Mouse (Mus musculus) splenic B cell, adult 2 months (primary cell): ENCODE results near the gene Rdh11.
"Not testable (repeated sequence)": the region's sequence is repeated elsewhere in the genome, so short reads cannot be mapped to it uniquely, and the experiment has no call there.

Source experiments
- DNase-seq: peaks from one replicate; pipeline ENCODE4 v3.0.0-alpha.2; 2011; ENCODE audit warnings: low read depth, low spot score
- H3K27me3 ChIP-seq: 2 replicates; pipeline ENCODE4 v1.6.1; 2012; ENCODE audit warnings: mild to moderate bottlenecking, low read length, moderate library complexity, mixed read lengths; ENCODE audit not compliant: control insufficient read depth, poor library complexity, insufficient read depth, severe bottlenecking
- H3K36me3 ChIP-seq: 2 replicates; pipeline ENCODE4 v1.6.1; 2012; ENCODE audit warnings: mild to moderate bottlenecking, low read length, moderate library complexity, mixed read lengths; ENCODE audit not compliant: control insufficient read depth, poor library complexity, insufficient read depth, severe bottlenecking

Rdh11 gene

GRCm38 (mm10) chr12:79192193-79192592, at the start of gene Rdh11:
Gene Rdh11 (minus strand): TSS chr12:79192293.
- Histone ChIP-seq H3K36me3 (peaks cover 7% of the 10 kb centered on the region), H3K27me3 (no peaks in the 10 kb centered on the region)
- no peak for DNase-seq

GRCm38 (mm10) chr12:79235485-79236080, 43.5 kb upstream of the Rdh11 start:
- peaks cover 21% of the 10 kb centered on the region for H3K36me3 ChIP-seq
- no peaks in the 10 kb centered on the region for H3K27me3 ChIP-seq
- DNase-seq = no peak

- H3K27me3 ChIP-seq = no peaks in the 10 kb centered on the region
- H3K36me3 ChIP-seq = peaks cover 10% of the 10 kb centered on the region; the same call in 1 of the 2 replicates
- no peak for DNase-seq
Observed at GRCm38 (mm10) chr12:79217511-79217910, 25.4 kb upstream of the Rdh11 start.

GRCm38 (mm10) chr12:79211447-79211846, 19.4 kb upstream of the Rdh11 start:
- H3K27me3 ChIP-seq = no peaks in the 10 kb centered on the region
- DNase-seq = no peak

GRCm38 (mm10) chr12:79208703-79209464, 16.8 kb upstream of the Rdh11 start, which contains the start of gene Rdh12:
Gene Rdh12 (plus strand): TSS chr12:79208914.
- Histone ChIP-seq H3K27me3 (no peaks in the 10 kb centered on the region), H3K36me3 (peaks cover 2% of the 10 kb centered on the region; the same call in 1 of the 2 replicates)
- DNase-seq = peak; percentile 69

More at GRCm38 (mm10) chr12:79211447-79211846, 19.4 kb upstream of the Rdh11 start:
- H3K36me3 ChIP-seq = peaks cover 2% of the 10 kb centered on the region; the same call in 1 of the 2 replicates

GRCm38 (mm10) chr12:79201882-79202281, 9.8 kb upstream of the Rdh11 start:
- no peak for DNase-seq
- Histone ChIP-seq H3K36me3 (no peaks in the 10 kb centered on the region), H3K27me3 (no peaks in the 10 kb centered on the region)

GRCm38 (mm10) chr12:79197105-79197504, 5.0 kb upstream of the Rdh11 start:
- H3K36me3 ChIP-seq = no peaks in the 10 kb centered on the region
- DNase-seq = no peak

GRCm38 (mm10) chr12:79193441-79193840, 1.3 kb upstream of the Rdh11 start:
- DNase-seq = peak; percentile 90
- no peaks in the 10 kb centered on the region for H3K27me3 ChIP-seq
- H3K36me3 ChIP-seq = no peaks in the 10 kb centered on the region; the same call in 1 of the 2 replicates

More at GRCm38 (mm10) chr12:79197105-79197504, 5.0 kb upstream of the Rdh11 start:
- H3K27me3 ChIP-seq = no peaks in the 10 kb centered on the region

GRCm38 (mm10) chr12:79191701-79192100, 392 bp downstream of the Rdh11 start:
- peak; percentile 89 for DNase-seq
- H3K36me3 ChIP-seq = peaks cover 7% of the 10 kb centered on the region
- H3K27me3 ChIP-seq = no peaks in the 10 kb centered on the region

GRCm38 (mm10) chr12:79190931-79191673, 991 bp downstream of the Rdh11 start:
- peak; percentile 84 for DNase-seq
- peaks cover 7% of the 10 kb centered on the region for H3K36me3 ChIP-seq
- no peaks in the 10 kb centered on the region for H3K27me3 ChIP-seq

GRCm38 (mm10) chr12:79185160-79185559, 6.9 kb downstream of the Rdh11 start:
- DNase-seq, H3K27me3 ChIP-seq, H3K36me3 ChIP-seq: not testable (repeated sequence)

- Histone ChIP-seq H3K27me3 (no peaks in the 10 kb centered on the region), H3K36me3 (no peaks in the 10 kb centered on the region; the same call in 1 of the 2 replicates)
- no peak for DNase-seq
Observed at GRCm38 (mm10) chr12:79175998-79176397, 16.1 kb downstream of the Rdh11 start.

- Histone ChIP-seq H3K36me3 (no peaks in the 10 kb centered on the region; the same call in 1 of the 2 replicates), H3K27me3 (no peaks in the 10 kb centered on the region)
- DNase-seq = no peak
Observed at GRCm38 (mm10) chr12:79173721-79174120, 18.4 kb downstream of the Rdh11 start.

GRCm38 (mm10) chr12:79172019-79172941, 19.8 kb downstream of the Rdh11 start, which contains the start of gene Vti1b:
Gene Vti1b (minus strand): TSS chr12:79172667.
- DNase-seq = peak; percentile 95
- no peaks in the 10 kb centered on the region; the same call in 1 of the 2 replicates for H3K36me3 ChIP-seq
- H3K27me3 ChIP-seq = no peaks in the 10 kb centered on the region
